Mouse (Mus musculus): ENCODE results near the gene Scn10a.

Gene Scn10a

DNA sequence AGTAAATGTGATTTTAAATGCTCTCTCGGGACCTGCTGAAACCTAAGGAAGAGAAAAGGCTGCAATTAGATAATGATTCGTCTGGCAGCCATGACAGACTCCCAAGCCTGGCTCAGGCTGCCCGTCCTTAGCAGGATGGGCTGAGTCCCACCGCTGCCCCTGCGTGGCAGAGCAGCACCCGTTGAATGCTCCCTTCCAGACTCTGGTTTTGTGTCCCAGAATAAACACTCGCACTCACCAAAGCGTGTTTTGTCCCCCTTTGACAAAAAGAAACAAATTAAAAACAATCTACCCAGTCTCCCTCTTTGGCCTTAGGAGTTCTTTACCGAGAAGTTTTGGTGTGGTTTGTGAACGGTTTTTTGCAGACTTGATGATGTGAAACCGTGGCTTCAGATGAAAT is at the start of gene Scn10a:
Gene Scn10a, minus strand, starts transcription at position 101 of the 400 bp plus-strand sequence.
- DNase-seq (ENCODE audit: low read depth, low spot score): no peak

DNA sequence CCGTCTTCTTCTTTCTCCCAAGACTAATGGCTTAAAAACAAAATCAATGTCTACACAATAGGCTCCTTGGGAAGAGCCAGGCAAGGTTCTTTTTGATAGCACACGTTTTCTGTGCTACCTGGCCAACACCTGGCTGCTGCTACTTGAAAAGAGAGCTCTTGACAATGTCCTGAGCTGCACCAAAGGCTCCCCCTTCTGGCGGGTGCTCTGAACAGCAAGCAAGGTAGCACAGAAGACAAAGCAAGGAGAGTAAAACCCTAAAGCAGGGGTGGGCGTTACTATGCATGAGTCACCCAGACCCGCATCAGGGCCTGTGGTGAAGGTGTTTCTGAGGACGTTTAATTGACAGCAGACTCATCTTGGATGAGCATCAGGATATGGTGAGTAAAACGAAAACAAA is 49.5 kb upstream of the Scn10a start:
- DNase-seq (ENCODE audit: low read depth, low spot score): peak; percentile 57

DNA sequence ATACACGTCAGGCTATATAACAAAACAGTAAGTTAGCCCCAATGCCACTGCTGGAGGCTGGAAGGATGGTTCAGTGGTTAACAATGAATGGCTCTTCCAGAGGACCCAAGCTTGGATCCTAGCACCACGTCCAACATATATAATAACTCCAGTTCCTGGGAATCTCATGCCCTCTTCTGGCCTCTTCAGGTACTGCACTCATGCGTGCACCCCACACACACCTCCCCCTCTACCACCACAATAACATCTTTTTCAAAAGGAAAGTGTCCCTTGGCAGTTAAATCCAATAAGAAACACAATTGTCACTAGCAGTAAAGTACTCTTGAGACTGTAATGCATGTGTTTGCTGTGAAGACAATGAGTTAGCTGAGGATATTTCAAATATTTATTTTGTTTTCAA is 41.1 kb upstream of the Scn10a start:
- DNase-seq (ENCODE audit: low read depth, low spot score): no peak

DNA sequence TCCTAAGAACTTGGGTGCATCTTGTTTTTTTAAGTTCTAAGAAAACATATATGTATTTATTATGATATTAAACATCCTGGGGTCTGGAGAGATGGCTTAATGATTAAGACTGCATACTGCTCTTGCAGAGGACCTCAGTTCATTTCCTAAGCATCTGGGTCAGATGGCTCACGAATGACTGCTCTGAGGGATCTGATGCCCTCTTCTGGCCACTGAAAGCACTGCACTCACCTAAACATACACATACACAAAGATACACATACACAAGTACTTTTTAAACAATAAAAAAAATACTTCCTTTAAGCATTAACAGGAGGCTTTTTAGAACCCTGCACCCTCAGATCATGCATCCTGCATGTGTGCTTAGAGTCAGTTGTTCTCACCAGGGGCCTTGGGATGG is 40.3 kb upstream of the Scn10a start:
- no peak for DNase-seq (ENCODE audit: low read depth, low spot score)

DNA sequence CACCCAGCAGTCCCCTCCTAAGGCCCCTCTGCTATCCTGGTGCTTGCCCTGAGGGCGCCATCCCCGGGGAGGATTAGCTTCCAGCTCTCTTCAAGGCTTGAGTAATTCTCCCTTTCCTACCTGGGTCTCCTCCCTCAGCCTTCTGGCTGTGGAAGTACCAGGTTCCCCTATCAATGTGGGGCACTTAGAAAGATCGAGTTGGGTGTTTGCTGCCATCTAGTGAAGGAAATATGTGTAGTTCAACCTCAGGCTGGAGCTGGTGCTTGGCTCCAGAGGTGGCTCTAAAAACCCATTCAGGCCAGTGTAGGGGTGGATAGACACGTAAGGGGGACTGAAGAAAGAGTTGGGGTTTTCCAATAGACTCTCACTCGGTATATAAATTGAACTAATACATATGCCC is 32.4 kb upstream of the Scn10a start:
- DNase-seq (ENCODE audit: low read depth, low spot score): peak; percentile 55

DNA sequence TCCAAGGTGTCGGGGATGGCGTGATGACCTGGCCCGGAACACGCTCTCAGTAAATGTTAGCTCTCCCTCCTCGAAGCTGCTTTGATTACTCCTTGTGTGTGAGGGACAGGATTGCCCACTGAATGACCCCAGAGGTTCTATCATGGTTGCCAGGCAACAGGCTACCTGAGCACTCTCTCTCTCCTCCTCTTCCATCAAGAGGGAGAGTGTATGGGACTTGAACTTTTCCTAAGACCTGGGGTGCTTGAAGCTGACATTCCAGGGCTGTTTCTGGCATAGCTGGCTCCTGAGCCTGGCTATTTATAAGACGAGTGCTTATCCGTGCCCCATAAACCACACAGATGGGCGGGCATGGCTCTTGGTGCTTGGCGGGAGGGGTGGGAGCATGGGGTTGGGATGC is 30.0 kb upstream of the Scn10a start:
- no peak for DNase-seq (ENCODE audit: low read depth, low spot score)

DNA sequence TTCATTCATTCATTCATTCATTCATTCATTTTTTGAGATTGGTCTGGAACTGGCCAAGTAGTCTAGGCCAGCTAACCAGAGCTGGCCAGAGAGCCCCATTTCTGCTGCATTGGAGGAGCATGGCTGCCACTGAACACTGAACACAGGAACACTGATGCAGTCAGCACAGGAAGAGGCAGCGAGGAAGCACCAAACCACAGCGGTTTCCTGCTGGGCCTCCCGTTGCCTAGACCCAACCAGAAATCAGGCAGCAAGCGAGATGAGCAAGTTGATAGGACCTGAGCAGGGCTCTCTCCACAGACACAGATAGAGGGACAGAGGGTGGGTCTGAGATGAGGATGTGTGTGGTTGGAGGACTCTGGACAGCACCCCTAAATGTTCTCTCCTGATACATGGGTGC is 24.8 kb upstream of the Scn10a start:
- peak; percentile 87 for DNase-seq (ENCODE audit: low read depth, low spot score)

DNA sequence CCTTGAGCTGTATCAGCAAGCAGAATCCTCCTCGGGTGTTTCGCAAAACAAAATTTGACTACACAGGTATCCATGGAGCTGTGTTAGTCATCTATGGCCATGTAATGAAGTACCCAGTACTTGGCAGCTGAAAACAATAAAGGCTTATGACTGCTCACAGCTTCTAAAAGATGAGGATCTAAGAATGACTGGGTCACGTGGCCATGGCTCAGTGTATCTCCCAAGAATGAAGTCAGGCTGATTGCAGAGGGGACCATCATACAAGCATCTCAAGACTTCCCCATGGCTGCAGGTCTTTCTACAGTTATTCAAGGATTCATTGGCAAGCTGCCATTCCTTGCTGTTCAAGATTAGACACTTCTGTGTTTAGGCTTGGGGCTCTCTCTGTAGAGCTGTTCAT is 24.2 kb upstream of the Scn10a start:
- peak; percentile 41 for DNase-seq (ENCODE audit: low read depth, low spot score)

DNA sequence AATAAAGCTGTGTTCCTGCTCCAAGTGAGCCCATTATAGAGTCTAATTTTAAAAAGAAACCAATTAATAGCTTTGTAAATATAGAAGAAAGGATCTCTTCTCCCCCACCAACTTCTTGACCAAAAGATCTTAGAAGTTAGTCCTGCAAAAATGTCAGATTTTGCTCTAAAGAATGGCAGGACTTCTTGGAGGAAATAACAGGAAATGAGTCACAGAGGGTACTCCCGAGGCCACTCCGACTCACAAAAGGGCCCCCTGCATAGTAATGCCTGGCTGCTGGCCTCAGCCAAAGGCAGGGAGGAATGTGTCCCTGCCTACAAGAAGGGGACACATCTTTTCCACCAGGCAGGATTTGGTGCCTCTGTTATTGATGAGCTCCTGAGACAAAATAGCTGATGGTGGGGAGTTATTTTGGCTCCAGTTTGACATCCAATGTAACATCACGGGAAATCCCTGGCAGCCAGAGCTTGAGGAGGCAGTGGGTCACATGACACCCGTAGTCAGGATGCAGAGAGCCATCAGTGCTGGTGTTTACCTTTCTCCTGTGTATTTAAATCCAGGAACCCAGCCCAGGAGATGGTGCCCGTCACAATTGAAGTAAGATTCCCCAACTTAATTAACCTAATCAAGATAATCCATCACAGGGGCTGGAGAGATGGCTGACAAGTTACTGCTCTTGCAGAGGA is 22.1 kb upstream of the Scn10a start:
- no peak for DNase-seq (ENCODE audit: low read depth, low spot score)

DNA sequence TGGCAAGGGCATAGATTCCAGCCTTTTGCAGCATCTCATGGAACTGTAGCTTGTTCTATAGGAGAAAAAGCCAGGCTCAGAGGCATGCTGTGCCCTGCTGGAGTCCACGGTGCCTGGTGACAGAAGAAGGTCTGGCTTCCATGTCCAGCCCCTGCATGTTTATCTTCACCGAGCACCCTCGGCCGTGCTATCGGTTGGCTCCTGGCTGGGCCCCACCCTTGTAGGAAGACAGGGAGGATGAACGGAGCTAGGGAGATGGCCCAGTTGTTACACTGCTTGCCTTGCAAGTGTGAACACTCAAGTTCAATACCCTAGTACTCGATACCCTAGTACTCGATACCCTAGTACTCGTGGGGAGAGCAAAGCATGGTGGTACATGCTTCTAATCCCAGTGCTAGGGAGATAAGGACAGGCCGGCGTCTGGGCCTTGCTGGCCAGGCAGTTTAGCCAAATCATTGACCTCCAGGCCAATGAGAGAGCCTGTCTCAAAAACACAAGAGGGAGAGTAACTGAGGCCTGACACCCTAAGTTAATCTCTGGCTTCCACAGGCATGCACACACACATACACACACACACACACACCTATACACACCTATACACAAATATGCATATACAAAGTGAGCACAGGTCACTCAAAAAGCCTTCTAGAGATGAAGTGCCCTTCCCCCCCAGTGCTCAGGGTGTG is 9.4 kb upstream of the Scn10a start:
- DNase-seq (ENCODE audit: low read depth, low spot score): no peak

DNA sequence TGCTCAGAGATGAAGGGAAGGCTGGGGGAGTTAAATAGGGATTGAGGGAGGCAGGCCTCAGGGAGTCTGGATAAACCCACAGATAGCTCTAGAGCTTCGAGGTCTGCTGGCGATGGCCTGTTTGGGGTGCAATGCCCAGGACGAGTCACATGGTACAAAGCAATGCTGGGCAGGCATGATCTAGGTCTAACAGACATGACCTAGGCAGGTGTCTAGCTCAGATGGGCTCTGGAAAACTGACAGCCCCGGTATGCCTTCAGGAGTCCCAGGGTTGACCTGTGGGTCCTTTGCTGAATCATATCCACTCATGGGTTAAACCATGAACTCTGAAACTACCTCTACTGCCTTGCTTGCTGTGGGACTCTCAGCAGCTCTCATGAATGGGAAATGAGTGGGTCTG is 7.9 kb upstream of the Scn10a start:
- no peak for DNase-seq (ENCODE audit: low read depth, low spot score)

DNA sequence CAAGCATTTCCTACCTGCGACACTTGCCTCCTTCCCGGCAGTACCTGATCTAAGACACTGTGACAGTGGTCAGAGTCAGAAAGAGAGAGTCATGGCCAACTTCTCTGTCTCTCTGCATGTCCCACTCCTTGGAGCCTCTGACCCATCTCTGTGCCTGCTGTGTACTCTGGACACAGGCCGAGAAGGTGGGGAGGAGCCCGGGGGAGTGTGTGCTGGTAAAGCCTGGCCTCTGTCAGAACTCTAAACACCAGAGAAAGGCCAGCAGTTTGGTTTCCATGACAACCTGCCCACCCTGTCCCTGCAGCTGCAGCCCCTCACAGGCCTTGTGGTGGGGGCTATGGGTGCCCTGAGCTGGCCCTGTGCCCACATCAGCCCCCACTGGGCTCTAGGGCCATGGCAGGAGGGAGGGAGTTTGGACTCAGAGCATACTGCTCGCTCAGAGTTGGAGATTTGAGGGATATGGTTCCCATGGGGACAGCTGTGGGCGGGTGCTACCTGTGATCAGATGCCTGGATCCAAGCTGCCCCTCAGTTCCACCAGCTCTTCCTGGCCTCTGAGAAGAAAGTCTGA is 6.3 kb upstream of the Scn10a start:
- DNase-seq (ENCODE audit: low read depth, low spot score): no peak

DNA sequence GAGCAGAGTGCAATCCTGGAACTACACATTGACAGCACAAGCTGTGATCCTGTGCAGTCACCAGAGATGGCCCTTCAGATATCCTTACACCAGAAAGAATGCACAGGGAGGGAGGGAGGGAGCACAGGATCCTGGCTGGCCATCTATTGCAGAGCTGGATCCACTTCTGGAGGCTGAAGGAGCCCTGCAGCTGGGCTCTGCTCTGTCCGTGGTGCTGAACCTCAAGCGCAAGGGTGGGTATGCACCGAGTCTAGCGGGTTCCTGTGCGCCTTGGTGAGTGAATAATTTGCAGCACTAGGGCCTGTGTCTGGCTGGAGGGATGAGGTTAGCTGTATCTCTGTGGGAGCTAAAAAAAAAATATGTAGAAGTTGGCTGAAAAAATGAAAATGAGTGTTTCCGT is 12.4 kb downstream of the Scn10a start:
- DNase-seq (ENCODE audit: low read depth, low spot score): no peak

DNA sequence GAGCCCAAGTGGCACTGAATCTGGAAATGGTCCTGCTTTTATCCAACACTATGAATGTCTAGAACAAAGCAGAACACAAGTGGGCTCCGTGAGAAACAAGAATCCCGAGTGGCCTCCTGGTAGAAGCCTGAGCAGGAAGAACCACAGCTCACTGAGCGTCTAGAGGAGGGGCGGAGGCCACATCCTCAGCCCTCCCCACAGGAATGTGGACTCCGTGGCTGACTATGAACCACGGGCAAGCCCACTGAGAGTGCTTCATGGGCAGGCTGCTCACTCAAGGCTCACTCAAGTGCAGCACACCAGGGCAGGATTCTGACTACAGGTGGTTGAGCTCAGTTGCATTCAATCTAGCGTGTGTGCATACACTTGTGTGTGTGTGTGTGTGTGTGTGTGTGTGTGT is 27.6 kb downstream of the Scn10a start:
- no peak for DNase-seq (ENCODE audit: low read depth, low spot score)

DNA sequence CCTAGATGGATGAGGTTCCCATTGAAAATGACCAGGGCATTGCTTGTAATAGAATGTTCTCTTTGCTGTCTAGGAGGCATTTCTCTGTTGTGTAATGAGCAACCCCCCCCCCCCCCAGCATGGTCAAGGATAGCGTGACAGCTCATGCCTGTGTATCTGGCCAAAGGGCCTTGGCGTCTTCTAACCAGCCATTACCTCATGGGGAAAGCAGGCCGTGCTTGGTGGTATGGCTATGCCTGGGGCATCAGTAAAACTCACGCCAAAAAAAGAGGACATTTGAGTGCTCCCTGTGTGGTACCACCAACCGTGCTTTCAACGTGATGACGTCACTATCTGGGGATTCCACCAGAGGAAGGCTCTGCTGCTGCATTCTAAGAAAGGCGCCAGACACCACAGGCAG is 28.1 kb downstream of the Scn10a start:
- no peak for DNase-seq (ENCODE audit: low read depth, low spot score)

DNA sequence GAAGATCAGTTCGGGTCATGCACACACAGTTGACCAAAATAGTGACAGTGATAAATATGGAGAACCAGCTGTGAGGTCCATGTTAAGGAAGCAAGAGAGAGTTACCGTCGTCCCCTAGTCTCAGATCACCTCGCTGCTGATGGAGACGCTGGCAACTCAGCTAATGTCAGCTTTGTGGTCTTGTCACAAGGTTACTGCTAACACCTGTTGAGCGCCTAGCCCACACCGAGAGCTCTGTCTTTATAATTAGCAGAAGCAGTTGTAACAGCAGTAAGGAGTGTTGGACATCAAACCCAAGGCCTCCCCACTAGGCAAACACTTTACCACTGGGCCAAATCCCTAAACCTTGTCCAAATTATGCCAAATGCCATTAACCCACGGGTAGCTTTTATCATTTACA is 31.2 kb downstream of the Scn10a start:
- DNase-seq (ENCODE audit: low read depth, low spot score): no peak

DNA sequence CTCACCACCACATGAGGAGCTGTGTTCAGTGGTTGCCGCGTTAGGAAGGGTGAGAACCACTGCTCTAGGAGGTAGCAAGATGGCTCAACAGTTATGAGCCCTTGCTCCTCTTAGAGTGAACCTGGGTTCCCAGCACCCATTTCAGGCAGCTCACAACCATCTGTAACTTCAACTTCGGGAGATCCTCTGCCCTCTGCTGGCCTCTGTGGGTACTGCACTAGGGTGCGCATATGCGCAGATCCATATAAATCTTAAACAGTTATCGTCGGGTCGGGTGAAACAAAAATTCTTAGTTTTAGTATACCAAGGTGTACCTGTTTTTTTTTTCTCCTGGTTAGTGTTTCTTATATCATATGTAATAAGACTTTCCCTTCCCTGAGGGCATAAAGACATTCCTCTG is 32.9 kb downstream of the Scn10a start:
- DNase-seq (ENCODE audit: low read depth, low spot score): no peak

DNA sequence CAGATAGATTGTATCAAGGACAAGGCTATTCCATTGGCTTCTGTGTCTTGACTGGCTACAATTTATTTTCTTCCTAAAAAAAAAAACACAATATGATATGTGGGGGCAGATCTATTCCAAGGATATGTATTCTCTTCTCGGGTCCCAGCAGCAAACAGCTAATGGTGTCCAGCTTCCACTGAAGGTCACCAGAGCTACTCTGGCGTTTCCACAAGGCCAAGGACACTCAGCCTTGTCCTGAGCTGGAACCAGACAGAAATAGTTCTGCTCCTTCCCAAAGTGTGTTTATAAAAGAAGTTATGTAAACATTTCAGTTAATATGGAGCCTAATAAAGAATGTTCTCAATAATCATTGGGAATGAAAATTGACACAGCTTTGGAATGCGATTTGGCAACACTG is 38.2 kb downstream of the Scn10a start:
- no peak for DNase-seq (ENCODE audit: low read depth, low spot score)

DNA sequence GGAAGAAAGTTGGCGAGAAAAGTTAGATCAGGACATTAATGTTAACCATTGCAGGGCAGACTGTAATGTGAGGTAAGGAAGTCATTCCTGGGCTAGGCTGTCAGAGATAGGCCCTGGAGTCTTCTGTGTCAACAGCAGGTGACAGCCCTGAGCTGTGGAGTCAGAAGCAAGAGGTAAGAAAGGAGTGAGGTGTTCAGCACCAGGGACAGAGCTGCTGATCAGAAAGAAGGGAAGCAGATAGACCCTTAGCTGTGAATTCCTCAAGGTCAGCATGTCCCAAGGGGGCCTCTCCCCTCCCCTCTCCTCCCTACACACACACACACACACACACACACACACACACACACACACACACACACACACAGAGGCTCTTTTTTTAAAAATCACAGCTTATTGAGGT is 55.0 kb downstream of the Scn10a start:
- DNase-seq (ENCODE audit: low read depth, low spot score): peak; percentile 10

DNA sequence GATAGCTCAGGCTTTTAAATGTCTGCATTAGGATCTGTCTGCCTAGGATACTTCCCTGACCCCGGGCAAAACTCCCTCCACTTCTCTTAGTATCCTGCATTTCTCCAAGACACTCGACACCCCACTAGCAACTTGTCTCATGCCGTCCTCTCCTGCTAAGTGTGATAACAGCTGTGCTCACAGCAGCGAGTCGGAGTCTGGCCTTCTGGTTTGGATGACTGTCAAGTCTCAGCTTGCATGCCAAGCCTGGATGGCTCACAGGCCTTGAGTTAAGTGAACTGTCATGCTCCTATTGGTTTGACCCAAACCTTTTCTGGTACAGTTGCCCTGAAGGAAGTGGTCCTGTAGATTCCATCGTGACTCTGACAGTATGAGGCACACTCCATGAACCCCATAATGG is 63.0 kb downstream of the Scn10a start:
- no peak for DNase-seq (ENCODE audit: low read depth, low spot score)

DNA sequence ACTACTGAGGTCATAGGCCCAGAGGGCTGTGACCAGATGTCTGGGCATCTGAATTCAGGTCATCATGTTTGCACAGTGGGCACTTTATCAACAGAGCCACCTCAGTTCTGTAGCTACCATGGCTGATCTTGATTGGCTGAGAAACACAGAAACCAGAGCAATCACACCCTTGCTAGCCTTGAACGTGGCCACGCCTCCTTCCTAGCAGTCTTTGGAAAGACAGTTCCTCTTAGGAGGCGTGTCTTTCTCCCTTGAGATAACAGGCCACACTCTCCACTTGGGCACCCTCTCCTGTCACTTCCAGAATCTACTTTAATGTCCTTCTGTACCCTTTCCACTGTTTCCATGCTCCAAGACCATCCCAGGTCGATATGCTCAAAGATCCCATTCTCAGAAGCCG is 65.4 kb downstream of the Scn10a start:
- no peak for DNase-seq (ENCODE audit: low read depth, low spot score)

DNA sequence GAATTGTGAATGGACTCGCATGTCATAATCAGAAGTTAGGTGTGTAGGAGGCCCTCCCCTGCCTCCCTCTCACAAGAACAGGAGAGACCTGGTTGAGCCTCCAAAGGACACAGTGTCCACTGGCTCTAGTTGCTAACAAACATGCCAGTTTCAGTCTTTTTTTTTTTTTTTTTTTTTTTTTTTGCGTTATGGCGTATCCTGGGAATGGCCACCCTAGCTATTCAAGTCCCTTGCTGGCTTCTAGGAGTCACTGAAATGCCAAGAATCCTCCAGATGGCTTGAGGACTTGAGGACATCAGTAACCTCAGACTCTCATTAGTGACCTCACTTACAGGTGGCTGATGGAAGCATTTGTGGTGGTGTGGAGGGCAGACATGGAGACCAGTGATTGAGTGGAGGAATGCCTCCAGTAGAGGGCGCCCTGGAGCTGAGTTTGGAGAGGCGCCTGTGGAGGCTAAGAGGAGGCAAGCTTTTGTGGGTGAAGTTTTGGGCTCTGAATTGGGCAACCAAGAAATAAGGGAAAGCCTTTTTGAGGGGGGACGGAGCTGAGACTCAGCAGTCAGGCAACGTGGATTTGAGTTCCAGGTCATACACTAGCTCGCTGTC is 72.1 kb downstream of the Scn10a start:
- DNase-seq (ENCODE audit: low read depth, low spot score): peak; percentile 73

DNA sequence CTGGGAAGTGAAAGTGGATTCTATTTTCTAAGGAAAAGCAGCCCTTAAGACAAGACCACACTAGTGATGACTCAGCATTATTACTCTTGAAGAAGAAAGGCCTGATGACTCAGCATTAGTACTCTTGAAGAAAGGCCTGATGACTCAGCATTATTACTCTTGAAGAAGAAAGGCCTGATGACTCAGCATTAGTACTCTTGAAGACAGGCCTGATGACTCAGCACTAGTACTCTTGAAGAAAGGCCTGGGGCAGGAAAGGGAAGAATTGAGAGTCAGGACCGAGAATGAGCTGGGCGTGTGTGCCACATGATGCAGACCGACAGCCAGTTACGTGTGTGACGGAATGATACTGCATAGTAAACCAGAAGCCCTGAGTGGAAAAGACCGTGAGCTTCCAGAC is 77.1 kb downstream of the Scn10a start:
- DNase-seq (ENCODE audit: low read depth, low spot score): no peak

Data from CD4-positive helper T cell, adult 2 months (primary cell).